Mouse (Mus musculus) neural tube, embryonic 14.5 days (tissue): ENCODE data around the gene Clec1a. TPM values are rescaled to one million over a fixed set of nuclear protein-coding genes. Genes with fewer than 3 reads are reported as not detected.

ENCODE experiments used
- ATAC-seq: fragments of 200-750 bp; cut with Nextera tagmentation; 2 replicates; pipeline ENCODE4 v1.8.0; 2017; ENCODE audit warnings: low read depth, mild to moderate bottlenecking, moderate TSS enrichment, moderate library complexity
- H3K27ac ChIP-seq: fragments of 300-500 bp; sonication (generic); 2 replicates; pipeline ENCODE4 v1.5.1; 2014; ENCODE audit warnings: low read depth, mild to moderate bottlenecking, control low read depth, low read length, moderate library complexity, mixed read lengths
- H3K27me3 ChIP-seq: fragments of 300-500 bp; sonication (generic); 2 replicates; pipeline ENCODE4 v1.6.1; 2014; ENCODE audit warnings: low read length; ENCODE audit not compliant: control insufficient read depth, insufficient read depth
- H3K36me3 ChIP-seq: fragments of 300-500 bp; sonication (generic); 2 replicates; pipeline ENCODE4 v1.6.1; 2014; ENCODE audit warnings: low read length, mixed read lengths; ENCODE audit not compliant: control insufficient read depth, insufficient read depth
- H3K4me1 ChIP-seq: fragments of 300-500 bp; sonication (generic); 2 replicates; pipeline ENCODE4 v1.6.1; 2014; ENCODE audit warnings: low read length; ENCODE audit not compliant: control insufficient read depth, insufficient read depth
- H3K4me2 ChIP-seq: fragments of 300-500 bp; sonication (generic); 2 replicates; pipeline ENCODE4 v1.6.1; 2014; ENCODE audit warnings: mild to moderate bottlenecking, low read depth, low read length, control low read depth
- H3K4me3 ChIP-seq: fragments of 300-500 bp; sonication (generic); 2 replicates; pipeline ENCODE4 v1.5.1; 2014; ENCODE audit warnings: low read depth, low read length, control low read depth, mixed read lengths
- H3K9ac ChIP-seq: fragments of 300-500 bp; sonication (generic); replicated peaks from 2 replicates; pipeline ENCODE4 v1.6.1; 2014; ENCODE audit warnings: low read depth, mild to moderate bottlenecking, control low read depth, low read length, mixed read lengths
- H3K9me3 ChIP-seq: fragments of 300-500 bp; sonication (generic); 2 replicates; pipeline ENCODE4 v1.6.1; 2016; ENCODE audit warnings: low read length; ENCODE audit not compliant: control insufficient read depth
- WGBS: fragments of 180-500 bp; shearing (Covaris S2); extraction: QIAGEN DNeasy Blood & Tissue Kit; methylation state at CpG from one replicate; pipeline ENCODE4 v1.1.7; 2014; 5-methylcytosine and 5-hydroxymethylcytosine counted together
- polyA plus RNA-seq: library from polyadenylated mRNA; unstranded; fragments of >200 nt; fragmentation: Nextera tagmentation; extraction: Ambion mirVana; gene quantifications from 2 replicates; pipeline ENCODE4 v1.2.1, GENCODE M21; 2014

The Clec1a gene
- polyA plus RNA-seq, 1 experiment from 2014 or later: 0.87 TPM

DNA sequence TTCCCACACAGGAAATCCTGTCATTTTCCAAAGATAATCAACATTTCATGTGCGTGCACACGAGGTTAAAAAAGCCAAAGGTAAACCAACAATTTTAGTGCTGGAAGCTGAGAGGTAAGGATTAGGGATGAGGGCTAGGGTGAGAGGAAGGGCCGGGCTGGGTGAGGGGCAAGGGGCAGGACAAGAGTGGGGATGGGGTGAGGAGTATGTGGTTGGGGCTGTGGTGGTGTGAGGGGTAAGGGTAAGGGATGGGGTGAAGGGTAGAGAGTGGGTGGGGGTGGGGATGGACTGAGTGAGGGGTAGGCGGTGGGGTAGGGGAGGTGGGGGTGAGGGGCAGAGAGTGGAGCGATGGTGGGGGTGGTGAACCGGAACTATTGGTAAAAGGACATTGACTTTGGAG lies 58.1 kb downstream of the Clec1a start:
- no peak overlapping the region for H3K27ac ChIP-seq
- ATAC-seq: peak; percentile 85
- no peak overlapping the region for H3K9ac ChIP-seq
- H3K4me3 ChIP-seq: no peak overlapping the region
- no peaks in the 10 kb centered on the region for H3K27me3 ChIP-seq
- no peak overlapping the region for H3K4me2 ChIP-seq
- H3K36me3 ChIP-seq: no peaks in the 10 kb centered on the region
- WGBS: 84% methylated on average over 6 of the region's 6 CpGs
- H3K4me1 ChIP-seq: no peaks in the 10 kb centered on the region
- H3K9me3 ChIP-seq: no peaks in the 10 kb centered on the region

DNA sequence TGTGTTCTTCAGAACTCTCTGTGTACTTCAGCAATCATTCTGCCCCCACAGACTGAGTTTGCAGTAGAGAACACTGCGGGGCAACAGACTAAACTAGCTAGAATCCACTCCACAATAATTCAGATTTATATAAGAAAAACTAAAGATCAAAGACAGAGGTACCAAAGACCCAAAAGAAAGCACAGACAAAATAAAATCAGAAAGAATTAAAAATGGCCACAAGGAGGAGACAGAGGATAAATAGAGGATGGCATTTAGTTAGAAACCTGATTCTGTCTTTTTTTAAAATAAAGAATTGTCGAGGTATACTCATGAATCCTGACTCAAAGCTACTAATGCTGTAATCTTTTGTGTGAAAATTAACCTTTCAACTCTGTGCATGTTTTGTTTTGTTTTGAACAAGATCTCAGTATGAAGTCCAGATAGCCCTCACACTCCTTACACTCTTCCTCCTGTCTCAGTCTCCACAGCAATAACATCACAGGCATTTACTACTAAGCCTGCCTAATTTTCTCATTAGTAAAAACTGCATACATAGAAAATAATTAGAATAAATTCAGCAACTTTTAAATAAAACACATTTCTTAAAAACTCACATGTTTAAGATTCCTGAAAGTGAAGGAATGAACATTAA lies 58.6 kb downstream of the Clec1a start:
- Histone ChIP-seq H3K9me3 (no peaks in the 10 kb centered on the region), H3K4me1 (no peaks in the 10 kb centered on the region), H3K27me3 (no peaks in the 10 kb centered on the region), H3K9ac (no peak overlapping the region), H3K4me3 (no peak overlapping the region), H3K27ac (no peak overlapping the region), H3K36me3 (no peaks in the 10 kb centered on the region), H3K4me2 (no peak overlapping the region)
- WGBS: 32% methylated on average over 2 of the region's 2 CpGs
- ATAC-seq: 0 out of 2 replicates have a peak, but pooled peaks have one; percentile 63

DNA sequence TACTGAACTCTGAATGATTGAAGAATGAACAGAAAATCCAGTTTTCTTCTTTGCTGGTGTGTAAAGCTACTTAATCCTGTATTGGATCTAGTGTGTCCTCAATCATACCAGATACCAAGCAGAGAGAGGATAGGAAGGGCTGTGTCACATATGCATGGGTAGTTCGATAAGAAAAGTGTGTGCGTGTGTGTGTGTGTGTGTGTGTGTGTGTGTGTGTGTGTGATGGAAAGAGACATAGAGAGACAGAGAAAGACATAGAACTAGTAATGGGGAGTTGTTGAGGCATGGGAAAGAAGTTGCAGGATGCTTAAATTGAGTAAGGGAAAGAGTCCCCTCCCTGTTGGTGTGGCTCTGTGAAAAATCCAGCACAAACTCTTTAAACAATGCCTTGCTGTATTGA lies 66.0 kb downstream of the Clec1a start, which contains the start of gene Clec12b:
TSS of gene Clec12b (minus strand) at position 101 of the 400 bp plus-strand sequence.
- Histone ChIP-seq H3K27ac (no peak within 1 kb of the TSS), H3K9ac (no peak within 1 kb of the TSS), H3K27me3 (no peaks in the 10 kb centered on the region), H3K4me3 (no peak within 1 kb of the TSS), H3K36me3 (no peaks in the 10 kb centered on the region), H3K9me3 (no peaks in the 10 kb centered on the region), H3K4me1 (no peaks in the 10 kb centered on the region), H3K4me2 (no peak within 1 kb of the TSS)
- WGBS: 79% methylated on average over 2 of the region's 2 CpGs
- no peak for ATAC-seq

DNA sequence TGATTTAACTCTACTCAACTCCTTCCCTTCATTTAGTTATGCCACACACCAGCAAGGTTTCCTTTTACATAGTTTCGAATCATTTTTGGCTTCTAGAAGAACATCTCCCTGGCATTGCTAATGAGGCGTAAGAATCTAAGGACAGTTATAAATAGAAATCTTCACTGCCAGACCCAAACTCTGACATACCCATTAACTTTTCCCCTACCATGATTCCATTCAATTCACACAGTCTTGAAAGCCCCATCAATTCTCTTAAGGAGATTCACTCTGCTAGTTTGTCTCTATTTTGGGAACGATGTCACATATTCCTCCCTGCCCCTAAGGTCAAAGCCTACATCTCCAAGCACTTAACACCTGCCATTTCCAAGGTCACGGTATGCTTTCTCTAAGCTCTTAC lies 66.8 kb downstream of the Clec1a start:
- WGBS: 40% methylated on average over 4 of the region's 4 CpGs
- no peaks in the 10 kb centered on the region for H3K36me3 ChIP-seq
- H3K4me3 ChIP-seq: no peak overlapping the region

DNA sequence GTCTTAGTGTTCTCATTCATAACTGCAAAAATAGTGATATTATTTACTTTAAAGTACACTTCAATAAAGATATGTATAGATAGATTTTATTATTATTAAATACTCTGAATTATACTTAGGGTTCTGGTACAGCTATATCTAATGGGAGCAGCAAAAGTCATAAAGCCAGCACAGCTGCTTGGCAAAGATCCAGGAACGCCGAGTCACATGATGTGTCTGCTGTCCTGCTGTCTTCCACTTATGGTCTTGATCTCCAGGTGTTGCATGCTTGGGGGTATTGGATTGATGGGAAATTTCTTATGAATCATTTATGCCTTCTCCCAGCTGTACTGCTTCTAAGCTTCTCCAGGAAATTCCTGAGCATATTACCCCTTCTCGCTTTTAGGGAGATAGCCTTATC lies 68.3 kb downstream of the Clec1a start:
- H3K4me1 ChIP-seq: no peaks in the 10 kb centered on the region
- no peak overlapping the region for H3K4me3 ChIP-seq
- 75% methylated on average over 3 of the region's 3 CpGs for WGBS
- no peaks in the 10 kb centered on the region for H3K9me3 ChIP-seq
- no peak overlapping the region for H3K27ac ChIP-seq
- ATAC-seq: no peak
- no peaks in the 10 kb centered on the region for H3K36me3 ChIP-seq
- H3K9ac ChIP-seq: no peak overlapping the region
- no peaks in the 10 kb centered on the region for H3K27me3 ChIP-seq
- H3K4me2 ChIP-seq: no peak overlapping the region

More for the DNA sequence above, 66.8 kb downstream of the Clec1a start:
- H3K4me2 ChIP-seq: no peak overlapping the region
- ATAC-seq: peak; percentile 21; the same call in 1 of the 2 replicates
- no peak overlapping the region for H3K27ac ChIP-seq
- H3K9me3 ChIP-seq: no peaks in the 10 kb centered on the region
- H3K4me1 ChIP-seq: no peaks in the 10 kb centered on the region
- no peak overlapping the region for H3K9ac ChIP-seq
- H3K27me3 ChIP-seq: no peaks in the 10 kb centered on the region

DNA sequence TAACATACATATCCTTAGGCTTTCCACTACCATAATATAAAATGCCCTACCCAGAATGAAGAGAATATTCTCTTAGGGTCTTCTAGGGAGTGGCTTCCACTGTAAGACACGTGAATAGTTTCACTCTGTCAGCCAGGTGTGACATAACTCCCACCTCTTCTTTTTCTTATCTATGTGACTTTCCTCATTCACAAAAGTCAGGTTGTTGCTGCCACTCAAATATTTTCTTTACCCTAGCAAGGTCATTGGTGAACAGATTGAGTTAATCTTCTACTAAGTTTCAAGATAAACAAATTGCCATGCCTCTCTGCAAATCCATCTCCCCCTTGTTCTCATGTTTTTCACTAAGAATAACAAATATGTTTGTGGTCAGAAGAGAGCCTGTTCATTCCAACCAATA lies 70.1 kb downstream of the Clec1a start:
- 89% methylated on average over 1 of the region's 1 CpGs for WGBS
- Histone ChIP-seq H3K9me3 (no peaks in the 10 kb centered on the region), H3K9ac (no peak overlapping the region), H3K4me1 (no peaks in the 10 kb centered on the region), H3K4me2 (no peak overlapping the region), H3K4me3 (no peak overlapping the region), H3K27me3 (no peaks in the 10 kb centered on the region), H3K27ac (no peak overlapping the region), H3K36me3 (no peaks in the 10 kb centered on the region)
- ATAC-seq: no peak

DNA sequence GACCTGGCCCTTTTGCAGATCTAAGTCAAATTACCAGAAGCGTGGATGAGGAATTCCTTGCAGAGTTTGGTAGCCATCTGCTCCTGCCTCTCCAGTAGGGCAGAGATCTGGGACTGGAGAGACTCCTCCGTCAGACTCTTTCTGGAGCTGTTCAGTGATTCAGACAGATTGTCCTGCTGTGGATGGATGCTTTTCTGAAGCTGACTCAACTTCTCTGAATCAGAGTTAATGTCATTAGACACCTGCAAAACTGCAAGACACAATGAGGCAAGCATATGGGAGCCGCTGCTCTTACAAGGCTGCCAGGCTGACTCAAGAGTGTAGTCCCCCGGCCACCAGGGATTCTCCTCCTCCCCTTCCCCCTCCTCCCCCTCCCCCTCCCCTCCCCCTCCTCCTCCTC lies 71.3 kb downstream of the Clec1a start:
- ATAC-seq: no peak
- H3K27me3 ChIP-seq: no peaks in the 10 kb centered on the region
- no peak overlapping the region for H3K4me3 ChIP-seq
- H3K4me2 ChIP-seq: no peak overlapping the region
- no peaks in the 10 kb centered on the region for H3K36me3 ChIP-seq
- WGBS: 52% methylated on average over 4 of the region's 4 CpGs
- no peak overlapping the region for H3K27ac ChIP-seq
- no peaks in the 10 kb centered on the region for H3K9me3 ChIP-seq
- no peaks in the 10 kb centered on the region for H3K4me1 ChIP-seq
- no peak overlapping the region for H3K9ac ChIP-seq

DNA sequence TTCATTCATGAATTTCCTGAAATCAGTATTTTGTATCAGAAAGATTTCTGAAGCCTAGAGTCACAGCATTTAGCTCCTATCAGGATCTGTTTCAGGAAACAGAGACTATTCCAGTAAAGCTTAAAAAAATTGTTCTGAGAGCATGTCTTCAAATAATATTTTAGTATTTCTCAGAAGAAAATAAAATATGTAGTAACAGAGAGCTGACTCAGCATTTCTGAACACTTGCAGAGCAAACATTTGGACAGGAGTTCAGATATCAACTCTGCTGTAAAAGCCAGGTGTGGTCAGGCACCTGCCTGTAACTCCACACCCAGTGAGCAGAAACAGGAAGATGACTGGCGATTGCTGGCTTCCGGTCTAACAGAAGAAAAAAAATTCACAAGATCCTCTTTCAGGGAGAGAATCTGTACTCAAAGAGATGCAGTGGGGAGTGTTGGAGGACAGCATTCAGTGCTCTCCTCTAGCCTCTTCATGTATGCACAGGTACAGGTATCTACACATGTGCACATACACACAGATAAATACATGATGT lies 76.8 kb downstream of the Clec1a start:
- Histone ChIP-seq H3K9me3 (no peaks in the 10 kb centered on the region), H3K4me3 (no peak overlapping the region), H3K4me2 (no peak overlapping the region), H3K36me3 (no peaks in the 10 kb centered on the region), H3K4me1 (no peaks in the 10 kb centered on the region), H3K27me3 (no peaks in the 10 kb centered on the region), H3K9ac (no peak overlapping the region), H3K27ac (no peak overlapping the region)
- no peak for ATAC-seq
- WGBS: 77% methylated on average over 2 of the region's 2 CpGs
